ENCODE assay signal across 10 mouse cellular contexts in the genomic region with DNA sequence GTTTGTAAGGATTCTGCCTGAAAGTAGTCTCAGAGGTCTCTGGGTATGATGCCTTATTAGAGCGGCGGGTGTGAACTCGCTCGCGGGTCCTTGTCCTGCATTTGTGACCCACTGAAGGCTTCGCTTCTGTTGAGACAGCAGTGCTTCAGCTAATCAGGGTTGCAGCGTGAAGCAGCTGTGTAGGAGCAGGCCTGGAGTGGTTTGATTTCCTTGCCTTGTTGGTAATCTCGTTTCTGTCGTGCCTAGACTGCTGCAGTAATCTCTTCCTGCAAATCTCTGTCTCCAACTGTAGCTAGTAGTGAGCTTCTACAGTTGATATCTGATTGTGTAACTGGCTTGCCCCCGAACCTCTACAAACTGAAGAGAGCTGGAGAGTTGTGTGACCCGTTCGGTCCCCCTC. TPM values are rescaled to one million over a fixed set of nuclear protein-coding genes. Genes with fewer than 3 reads are reported as not detected.
A peak's percentile ranks its signal among the peaks of the same experiment; 100 is the strongest.
DNase-seq lines count a peak whose midpoint lies in the region; ATAC-seq and TF ChIP-seq lines count a peak whose summit lies in the region.
"Had no signal": no experiment of that assay in that cellular context is flagged by ENCODE, and none has a peak within 500 bp of the region (broad histone marks: within the 10 kb centered on the region; RNA-seq: fewer than 3 reads in every experiment).

No protein-coding gene starts in this region.

- H3K9ac ChIP-seq in lung, postnatal 0 days (replicated peaks; ENCODE audit: low read depth) = 0 out of 2 replicates have a peak overlapping the region, but pooled peaks have one; percentile 90
- no peak overlapping the region for H3K9ac ChIP-seq in embryonic facial prominence, embryonic 15.5 days
- no peak overlapping the region for H3K9ac ChIP-seq in limb, embryonic 15.5 days

- H3K27me3 ChIP-seq in lung, postnatal 0 days (replicated peaks; ENCODE audit: insufficient read depth, low read length) = no peaks in the 10 kb centered on the region
- H3K27me3 ChIP-seq in embryonic facial prominence, embryonic 15.5 days = no peaks in the 10 kb centered on the region
- H3K27me3 ChIP-seq in limb, embryonic 15.5 days = no peaks in the 10 kb centered on the region
- no peaks in the 10 kb centered on the region for H3K27me3 ChIP-seq in small intestine, adult 2 months (ENCODE audit: control insufficient read depth, insufficient read depth, low read length)

- no peak for TF ChIP-seq EP300 in lung, postnatal 0 days (IDR thresholded peaks at IDR 0.05)

- DNase-seq in lung, postnatal 0 days (ENCODE audit: low spot score) = no peak
- DNase-seq in lung, postnatal 36 days = no peak
- no peak for DNase-seq in cerebellum, adult 8-10 months
- DNase-seq in left cerebral cortex, postnatal 10 days (ENCODE audit: extremely low spot score in 1 of 2, low spot score in 2 of 2) = no peak
- DNase-seq in kidney, adult 11 months = no peak
- DNase-seq: kidney, adult 18-20 months; right cerebral cortex, adult 18-20 months had no signal

- H3K9me3 ChIP-seq in lung, postnatal 0 days (ENCODE audit: low read length) = no peaks in the 10 kb centered on the region
- no peaks in the 10 kb centered on the region for H3K9me3 ChIP-seq in embryonic facial prominence, embryonic 15.5 days (replicated peaks)
- no peaks in the 10 kb centered on the region for H3K9me3 ChIP-seq in limb, embryonic 15.5 days

- H3K4me3 ChIP-seq in lung, postnatal 0 days (ENCODE audit: low read depth, low read length) = no peak overlapping the region
- H3K4me3 ChIP-seq in embryonic facial prominence, embryonic 15.5 days (replicated peaks) = peak overlapping the region; percentile 72
- H3K4me3 ChIP-seq in limb, embryonic 15.5 days = peak overlapping the region; percentile 98; the same call in 1 of the 2 replicates
- H3K4me3 ChIP-seq in small intestine, adult 2 months (ENCODE audit: low read depth, low read length) = peak overlapping the region; percentile 71

- H3K4me1 ChIP-seq in lung, postnatal 0 days (ENCODE audit: insufficient read depth, low read depth, low read length) = peaks cover 11% of the 10 kb centered on the region; the same call in 1 of the 2 replicates
- peaks cover 28% of the 10 kb centered on the region for H3K4me1 ChIP-seq in embryonic facial prominence, embryonic 15.5 days
- H3K4me1 ChIP-seq in limb, embryonic 15.5 days = peaks cover 22% of the 10 kb centered on the region
- H3K4me1 ChIP-seq in small intestine, adult 2 months (ENCODE audit: control insufficient read depth, insufficient read depth, insufficient read length, low read length) = peaks cover 8% of the 10 kb centered on the region; the same call in 1 of the 2 replicates

- TF ChIP-seq CTCF in lung, postnatal 0 days (IDR thresholded peaks at IDR 0.05) = no peak
- TF ChIP-seq CTCF in small intestine, adult 2 months (IDR thresholded peaks at IDR 0.05; ENCODE audit: extremely low read depth, insufficient read length, insufficient replicate concordance, low read depth, low read length) = no peak

- TF ChIP-seq POLR2A in small intestine, adult 2 months (IDR thresholded peaks at IDR 0.05; ENCODE audit: low read depth, low read length) = no peak

- H3K36me3 ChIP-seq in lung, postnatal 0 days (ENCODE audit: insufficient read depth, low read length) = peaks cover 4% of the 10 kb centered on the region; the same call in 1 of the 2 replicates
- H3K36me3 ChIP-seq in embryonic facial prominence, embryonic 15.5 days = peaks cover 27% of the 10 kb centered on the region
- H3K36me3 ChIP-seq in limb, embryonic 15.5 days = peaks cover 31% of the 10 kb centered on the region
- peaks cover 33% of the 10 kb centered on the region for H3K36me3 ChIP-seq in small intestine, adult 2 months (ENCODE audit: control insufficient read depth, insufficient read depth, low read length)

- intact Hi-C loops in left cerebral cortex, postnatal 10 days (cut with DNase I) = no loop called here

- H3K27ac ChIP-seq in lung, postnatal 0 days (ENCODE audit: low read length) = no peak overlapping the region
- H3K27ac ChIP-seq in embryonic facial prominence, embryonic 15.5 days (replicated peaks) = no peak overlapping the region
- no peak overlapping the region for H3K27ac ChIP-seq in limb, embryonic 15.5 days
- no peak overlapping the region for H3K27ac ChIP-seq in small intestine, adult 2 months (ENCODE audit: insufficient read depth, low read depth, low read length)

- WGBS in lung, postnatal 0 days = 81% methylated on average over 12 of the region's 12 CpGs
- WGBS in embryonic facial prominence, embryonic 15.5 days = 79% methylated on average over 12 of the region's 12 CpGs
- 82% methylated on average over 12 of the region's 12 CpGs for WGBS in limb, embryonic 15.5 days
- 66% methylated on average over 12 of the region's 12 CpGs for WGBS in small intestine, adult 2 months

- ATAC-seq in lung, postnatal 0 days = no peak
- no peak for ATAC-seq in embryonic facial prominence, embryonic 15.5 days (ENCODE audit: insufficient number of reproducible peaks, low FRiP score, low TSS enrichment, low read depth)
- ATAC-seq in limb, embryonic 15.5 days (ENCODE audit: insufficient number of reproducible peaks, low FRiP score, low TSS enrichment, low read depth) = no peak

- H3K4me2 ChIP-seq in lung, postnatal 0 days (replicated peaks; ENCODE audit: low read depth, low read length) = peak overlapping the region; percentile 97; the same call in 1 of the 2 replicates
- H3K4me2 ChIP-seq in embryonic facial prominence, embryonic 15.5 days (replicated peaks) = peak overlapping the region; percentile 74
- H3K4me2 ChIP-seq in limb, embryonic 15.5 days = peak overlapping the region; percentile 56

RNA-seq across cellular contexts. Expression of a gene that starts 1.6 kb away (rescaled TPM):
- polyA plus RNA-seq in lung, postnatal 0 days (2015; fragmentation: Nextera tagmentation; extraction: Ambion mirVana) = 40.2 and 47.6 TPM in 2 replicates
- 49.1 and 49.9 TPM in 2 replicates for polyA plus RNA-seq in embryonic facial prominence, embryonic 15.5 days (2015; fragmentation: Nextera tagmentation; extraction: Ambion mirVana)
- polyA plus RNA-seq in limb, embryonic 15.5 days (2015; fragmentation: Nextera tagmentation; extraction: Ambion mirVana) = 43.2 and 45.7 TPM in 2 replicates
- 14.8 and 20.0 TPM in 2 replicates for polyA plus RNA-seq in small intestine, adult 2 months (2012; rRNA removed)
- total RNA-seq in left cerebral cortex, postnatal 10 days (2021) = 10 to 100 TPM; 41.2 to 47.4 TPM

RNA-seq across cellular contexts. Expression of a gene that starts 16.8 kb away (rescaled TPM):
- polyA plus RNA-seq in lung, postnatal 0 days (2015; fragmentation: Nextera tagmentation; extraction: Ambion mirVana) = 54.3 and 63.5 TPM in 2 replicates
- polyA plus RNA-seq in embryonic facial prominence, embryonic 15.5 days (2015; fragmentation: Nextera tagmentation; extraction: Ambion mirVana) = 50.1 and 51.8 TPM in 2 replicates
- polyA plus RNA-seq in limb, embryonic 15.5 days (2015; fragmentation: Nextera tagmentation; extraction: Ambion mirVana) = 50.2 and 53.7 TPM in 2 replicates
- 3.5 and 7.9 TPM in 2 replicates for polyA plus RNA-seq in small intestine, adult 2 months (2012; rRNA removed)
- total RNA-seq in left cerebral cortex, postnatal 10 days (2021) = 10 to 100 TPM; 15.8 to 16.2 TPM

RNA-seq across cellular contexts. Expression of a gene that starts 48.3 kb away (rescaled TPM):
- 2.6 and 3.1 TPM in 2 replicates for polyA plus RNA-seq in lung, postnatal 0 days (2015; fragmentation: Nextera tagmentation; extraction: Ambion mirVana)
- polyA plus RNA-seq in embryonic facial prominence, embryonic 15.5 days (2015; fragmentation: Nextera tagmentation; extraction: Ambion mirVana) = 1.6 and 1.7 TPM in 2 replicates
- polyA plus RNA-seq in limb, embryonic 15.5 days (2015; fragmentation: Nextera tagmentation; extraction: Ambion mirVana) = 1.7 and 1.8 TPM in 2 replicates
- 2.0 and 3.8 TPM in 2 replicates for polyA plus RNA-seq in small intestine, adult 2 months (2012; rRNA removed)
- 1 to 10 TPM; 3.1 to 4.3 TPM for total RNA-seq in left cerebral cortex, postnatal 10 days (2021)
